Mouse (Mus musculus) ES-Bruce4 (cell line): ENCODE measurements around the gene Ikbke.

ENCODE experiments used
- CTCF ChIP-seq: IDR thresholded peaks from one replicate; pipeline ENCODE4 v1.8.1; 2011; ENCODE audit warnings: low read depth, low read length
- POLR2A ChIP-seq: IDR thresholded peaks from one replicate; pipeline ENCODE4 v1.8.1; 2011; ENCODE audit warnings: low read length; ENCODE audit not compliant: insufficient read depth

DNA sequence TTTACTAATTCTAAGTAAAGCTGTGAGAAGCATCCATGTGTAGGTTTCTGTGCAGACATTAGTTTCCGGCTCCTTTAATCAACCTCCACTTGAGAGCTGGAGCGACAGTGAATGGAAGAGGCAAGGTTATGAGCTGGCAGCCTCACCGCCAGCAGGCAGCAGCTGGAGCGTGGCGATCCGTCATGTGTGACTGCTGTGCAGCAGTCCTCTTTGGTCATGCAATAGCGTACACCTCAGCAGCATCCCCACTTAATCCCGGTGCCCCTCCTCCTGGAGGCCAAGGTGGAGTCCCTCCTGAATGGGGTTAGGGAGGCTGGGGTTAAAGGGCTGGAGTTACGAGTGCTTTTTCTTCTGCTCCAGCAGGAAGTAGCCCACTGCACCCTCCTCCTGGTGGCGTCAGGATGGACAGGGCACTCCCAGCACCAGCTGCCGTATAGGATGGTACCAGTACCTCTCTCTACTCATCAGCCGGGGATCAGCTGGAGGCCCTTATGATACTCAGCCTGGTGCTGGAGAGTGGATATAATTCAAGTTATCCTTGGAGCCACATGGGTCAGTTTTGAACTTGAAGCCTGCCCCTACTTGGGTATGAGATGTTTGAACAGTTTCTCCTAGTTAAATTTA, 54.4 kb downstream of the Ikbke start:
- TF ChIP-seq CTCF = no peak
- TF ChIP-seq POLR2A = no peak
